Mouse (Mus musculus) small intestine, adult 2 months (tissue): ENCODE measurements at regions not wholly inside any gene's neighbourhood (a gene's known extent, or its start where the extent isn't known, plus 50 kb on each side); places are given as distances from the start of the nearest gene placed in this dataset.

Experiments
- CTCF ChIP-seq: fragments of 200-500 bp; IDR thresholded peaks from 2 replicates; pipeline ENCODE4 v1.5.1; 2012; ENCODE audit warnings: low read depth, mild to moderate bottlenecking, control low read depth, inconsistent platforms, low read length, moderate library complexity, mixed read lengths; ENCODE audit not compliant: insufficient replicate concordance, insufficient read length; ENCODE audit errors: extremely low read depth
- POLR2A ChIP-seq: fragments of 200-500 bp; IDR thresholded peaks from 2 replicates; pipeline ENCODE4 v1.6.1; 2012; ENCODE audit warnings: low read depth, mild to moderate bottlenecking, control low read depth, inconsistent platforms, low read length, moderate library complexity

GRCm38 (mm10) chr5:119449166-119449565, 221.3 kb upstream of the Tbx3 start:
- no peak for TF ChIP-seq POLR2A
- no peak for TF ChIP-seq CTCF
